Mouse (Mus musculus) ES-E14 (cell line): ENCODE measurements around the gene Rfc2.

Source experiments
- CHD2 ChIP-seq: IDR thresholded peaks from 2 replicates; pipeline ENCODE4 v1.6.1; 2014; ENCODE audit warnings: mild to moderate bottlenecking, low read depth, low read length, inconsistent platforms
- HCFC1 ChIP-seq: IDR thresholded peaks from 2 replicates; pipeline ENCODE4 v1.6.1; 2012; ENCODE audit warnings: low read length, inconsistent platforms, borderline replicate concordance; ENCODE audit not compliant: insufficient read depth
- MAFK ChIP-seq: IDR thresholded peaks from 2 replicates; pipeline ENCODE4 v1.6.1; 2014; ENCODE audit warnings: mild to moderate bottlenecking, low read depth, low read length, inconsistent platforms; ENCODE audit not compliant: insufficient read depth
- ZNF384 ChIP-seq: IDR thresholded peaks from 2 replicates; pipeline ENCODE4 v1.6.1; 2012; ENCODE audit warnings: low read depth, low read length, inconsistent platforms

DNA sequence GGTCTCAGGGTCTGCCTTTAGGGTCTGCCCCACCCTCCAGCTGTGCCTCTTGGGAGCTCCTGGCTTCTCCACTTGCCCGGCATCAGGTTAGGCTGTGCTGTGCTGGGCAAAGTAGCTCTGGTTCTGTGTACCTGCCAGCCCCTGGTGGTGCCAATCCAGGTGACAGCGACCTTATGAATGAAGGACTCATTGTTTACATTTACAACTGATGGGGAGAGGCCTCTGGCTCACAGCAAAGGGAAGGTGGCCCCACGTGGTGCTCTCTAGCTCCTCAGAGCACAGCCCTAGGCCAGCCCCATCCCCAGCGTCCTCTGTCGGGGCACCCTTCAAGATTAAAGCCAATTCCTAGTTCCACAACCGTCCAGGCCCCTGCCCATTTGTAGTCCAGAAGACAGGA lies 30.3 kb upstream of the Rfc2 start:
- TF ChIP-seq MAFK (no peak), CHD2 (no peak), ZNF384 (no peak), HCFC1 (no peak)
